Mouse (Mus musculus): ENCODE data around the gene Cd3eap.

Cd3eap gene

GRCm38 (mm10) chr7:19311991-19312390 lies 47.3 kb downstream of the Cd3eap start:
- DNase-seq (ENCODE audit: low read depth, low spot score) = no peak
- no peaks in the 10 kb centered on the region for H3K27me3 ChIP-seq (ENCODE audit: control insufficient read depth, insufficient read depth, low read length, poor library complexity, severe bottlenecking)
- no peaks in the 10 kb centered on the region for H3K36me3 ChIP-seq (ENCODE audit: control insufficient read depth, insufficient read depth, low read length, poor library complexity, severe bottlenecking)

- Histone ChIP-seq H3K27me3 (ENCODE audit: control insufficient read depth, insufficient read depth, low read length, poor library complexity, severe bottlenecking) (no peaks in the 10 kb centered on the region), H3K36me3 (ENCODE audit: control insufficient read depth, insufficient read depth, low read length, poor library complexity, severe bottlenecking) (no peaks in the 10 kb centered on the region; the same call in 1 of the 2 replicates)
- DNase-seq (ENCODE audit: low read depth, low spot score) = peak; percentile 99
Measured at GRCm38 (mm10) chr7:19309884-19310641, 49.2 kb downstream of the Cd3eap start, which contains the start of gene Fosb. Gene Fosb (minus strand): TSS chr7:19310051.

GRCm38 (mm10) chr7:19309278-19309883 lies 49.9 kb downstream of the Cd3eap start:
- DNase-seq (ENCODE audit: low read depth, low spot score) = no peak
- H3K36me3 ChIP-seq (ENCODE audit: control insufficient read depth, insufficient read depth, low read length, poor library complexity, severe bottlenecking) = no peaks in the 10 kb centered on the region; the same call in 1 of the 2 replicates
- H3K27me3 ChIP-seq (ENCODE audit: control insufficient read depth, insufficient read depth, low read length, poor library complexity, severe bottlenecking) = 0 out of 2 replicates have a peak, but pooled peaks cover 1% of the 10 kb centered on the region

GRCm38 (mm10) chr7:19308454-19309277 lies 50.6 kb downstream of the Cd3eap start:
- no peaks in the 10 kb centered on the region; the same call in 1 of the 2 replicates for H3K36me3 ChIP-seq (ENCODE audit: control insufficient read depth, insufficient read depth, low read length, poor library complexity, severe bottlenecking)
- H3K27me3 ChIP-seq (ENCODE audit: control insufficient read depth, insufficient read depth, low read length, poor library complexity, severe bottlenecking) = 0 out of 2 replicates have a peak, but pooled peaks cover 2% of the 10 kb centered on the region
- peak; percentile 94 for DNase-seq (ENCODE audit: low read depth, low spot score)

- peak; percentile 81 for DNase-seq (ENCODE audit: low read depth, low spot score)
- Histone ChIP-seq H3K36me3 (ENCODE audit: control insufficient read depth, insufficient read depth, low read length, poor library complexity, severe bottlenecking) (no peaks in the 10 kb centered on the region; the same call in 1 of the 2 replicates), H3K27me3 (ENCODE audit: control insufficient read depth, insufficient read depth, low read length, poor library complexity, severe bottlenecking) (0 out of 2 replicates have a peak, but pooled peaks cover 2% of the 10 kb centered on the region)
Measured at GRCm38 (mm10) chr7:19307739-19308453, 51.4 kb downstream of the Cd3eap start.

GRCm38 (mm10) chr7:19306819-19307738 lies 52.2 kb downstream of the Cd3eap start:
- DNase-seq (ENCODE audit: low read depth, low spot score) = peak; percentile 64
- Histone ChIP-seq H3K36me3 (ENCODE audit: control insufficient read depth, insufficient read depth, low read length, poor library complexity, severe bottlenecking) (no peaks in the 10 kb centered on the region; the same call in 1 of the 2 replicates), H3K27me3 (ENCODE audit: control insufficient read depth, insufficient read depth, low read length, poor library complexity, severe bottlenecking) (0 out of 2 replicates have a peak, but pooled peaks cover 2% of the 10 kb centered on the region)

All from splenic B cell, adult 2 months (primary cell).